Mouse (Mus musculus) gastrocnemius, adult 8-10 months (tissue): ENCODE data around the gene Gabrb1. TPM values are rescaled to one million over a fixed set of nuclear protein-coding genes. Genes with fewer than 3 reads are reported as not detected.

Experiments used
- DNase-seq, 2 experiments: peaks; one replicate each; pipeline ENCODE4 v3.0.0; 2022; ENCODE audit warnings: low spot score in 2 of 2
- total RNA-seq, 4 experiments: library from RNA; stranded (reverse); gene quantifications; 2 replicates each; pipeline ENCODE4 v1.2.4; 2022

Gene Gabrb1
- total RNA-seq, 4 experiments from 2014 or later, result 0.02 to 0.16 (median 0.05) TPM

DNA sequence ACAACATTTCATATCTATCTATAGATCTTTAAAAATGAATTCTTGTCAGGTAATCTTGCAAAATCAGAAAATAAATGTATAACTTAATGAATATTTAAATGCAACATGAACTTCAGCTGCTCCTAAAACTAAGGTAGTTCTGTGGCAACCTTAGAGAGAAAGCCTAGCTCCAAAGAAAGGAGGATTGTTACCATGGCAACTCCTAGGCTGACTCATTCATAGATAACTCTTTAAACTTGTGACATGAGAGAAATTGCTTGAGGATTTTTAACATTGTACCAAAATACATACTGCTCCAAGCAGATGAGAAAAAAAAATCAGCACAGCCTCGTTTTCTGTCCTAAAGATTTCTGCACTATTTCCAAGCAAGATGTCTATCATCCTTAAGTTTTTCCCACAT lies 171.1 kb downstream of the Gabrb1 start:
- no peak for DNase-seq

DNA sequence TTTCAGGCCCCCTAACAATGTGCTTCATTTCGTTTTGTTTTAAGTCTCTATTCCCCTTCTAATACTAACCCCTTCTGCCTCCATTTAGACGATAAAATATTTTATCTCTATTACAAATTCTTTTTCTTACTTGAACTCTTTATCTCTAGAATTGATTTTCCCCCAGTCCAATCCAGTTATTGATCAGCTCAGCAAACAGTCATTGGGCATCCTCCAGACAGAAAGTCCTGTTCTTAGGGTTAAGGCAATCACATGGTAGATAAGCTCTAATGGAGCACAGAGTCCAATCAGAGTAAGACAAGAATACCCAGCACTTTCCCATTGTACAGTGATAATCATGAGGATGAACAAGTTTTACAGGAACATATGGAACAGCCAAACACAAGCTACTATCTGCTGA lies 172.4 kb downstream of the Gabrb1 start:
- DNase-seq, result no peak

DNA sequence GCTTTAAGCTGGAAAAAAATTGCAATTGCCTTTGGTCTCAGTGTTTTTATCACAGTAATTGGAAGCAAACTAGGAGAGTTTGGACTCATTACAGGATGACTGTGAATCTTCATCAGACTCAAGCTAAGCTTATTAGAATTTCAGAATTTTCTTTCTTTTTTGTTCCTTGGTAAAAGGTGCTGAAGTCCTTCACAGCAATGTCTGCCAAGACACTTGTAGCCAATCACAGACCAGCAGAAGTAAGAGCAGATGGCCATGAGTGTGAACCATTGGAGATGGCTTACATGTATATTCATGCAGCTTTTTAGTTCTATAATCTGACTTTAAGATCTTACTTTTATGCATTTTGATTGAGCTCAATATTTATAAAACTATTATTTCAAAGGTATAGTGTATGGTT lies 184.3 kb downstream of the Gabrb1 start:
- no peak for DNase-seq

DNA sequence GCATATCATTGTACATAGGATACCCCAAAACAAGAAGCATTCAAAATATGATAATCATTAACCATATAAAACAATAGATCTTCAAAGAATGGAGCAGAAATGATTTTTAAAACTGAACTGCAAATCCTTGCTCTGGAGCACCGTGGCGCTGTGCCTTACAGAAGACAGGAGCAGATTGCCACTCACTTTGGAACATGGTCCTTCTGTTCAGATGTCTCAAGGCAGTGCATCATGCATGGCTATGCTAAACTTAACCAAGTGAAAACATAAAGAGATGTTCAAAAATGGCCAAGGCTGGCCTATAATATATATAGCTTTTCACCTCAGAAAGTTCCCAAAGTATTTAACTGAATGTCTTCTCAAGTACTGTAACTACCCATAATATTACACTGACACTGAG lies 240.3 kb downstream of the Gabrb1 start:
- no peak for DNase-seq

DNA sequence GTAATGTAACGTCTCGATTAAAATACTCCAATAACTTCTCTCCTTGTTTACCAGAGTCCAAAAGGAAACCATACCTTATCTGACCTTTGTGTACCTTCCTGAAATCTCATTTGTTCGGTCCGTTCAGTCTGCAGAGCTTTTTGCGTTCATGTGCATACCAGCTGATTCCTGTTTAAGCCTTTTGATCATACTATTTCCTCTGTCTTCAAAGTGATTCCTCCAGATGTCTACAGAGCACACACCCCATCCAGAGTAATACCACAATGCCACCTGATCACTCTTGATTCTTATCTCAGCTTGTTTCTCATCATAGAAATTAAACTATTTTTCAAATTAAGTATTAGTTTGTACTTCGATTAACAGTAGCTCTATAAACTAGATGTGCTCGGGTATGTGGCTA lies 245.5 kb downstream of the Gabrb1 start:
- no peak for DNase-seq

DNA sequence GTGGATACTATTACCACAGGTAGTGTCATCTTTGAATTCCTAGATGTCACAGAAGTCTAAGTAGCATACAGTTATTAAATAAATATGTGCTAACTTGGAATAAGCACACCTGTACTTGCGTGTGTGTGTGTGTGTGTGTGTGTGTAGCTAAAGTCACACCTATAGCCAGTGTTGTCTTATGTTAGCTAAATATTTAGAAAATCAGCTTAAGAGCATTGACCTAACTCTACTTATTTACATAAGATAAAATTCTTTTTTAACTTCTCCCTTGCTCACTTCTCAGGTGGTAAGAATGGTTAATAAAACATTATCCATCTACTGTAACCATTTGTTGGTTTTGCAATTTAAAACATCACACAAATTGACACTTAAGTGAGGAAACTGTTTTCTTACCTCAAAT lies 256.1 kb downstream of the Gabrb1 start:
- DNase-seq, result no peak

DNA sequence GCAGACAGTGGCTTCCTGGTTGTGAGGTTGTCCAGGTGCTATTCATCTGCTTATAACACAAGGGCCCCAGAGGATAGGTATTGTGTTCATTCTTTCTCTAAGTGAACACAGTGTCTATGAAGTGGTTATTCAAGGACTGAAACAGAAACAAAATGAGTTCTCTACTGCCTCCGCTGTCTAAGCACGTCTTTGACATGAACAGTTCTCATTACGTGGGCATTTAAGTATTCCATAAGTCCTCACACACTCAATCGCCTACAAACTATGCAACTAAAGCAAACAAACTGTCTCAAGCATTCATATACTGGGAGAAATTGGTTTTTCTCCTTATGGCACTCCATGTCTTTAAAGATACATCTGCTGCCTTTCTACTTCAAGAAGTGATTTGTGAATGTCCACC lies 257.8 kb downstream of the Gabrb1 start:
- DNase-seq, result no peak

DNA sequence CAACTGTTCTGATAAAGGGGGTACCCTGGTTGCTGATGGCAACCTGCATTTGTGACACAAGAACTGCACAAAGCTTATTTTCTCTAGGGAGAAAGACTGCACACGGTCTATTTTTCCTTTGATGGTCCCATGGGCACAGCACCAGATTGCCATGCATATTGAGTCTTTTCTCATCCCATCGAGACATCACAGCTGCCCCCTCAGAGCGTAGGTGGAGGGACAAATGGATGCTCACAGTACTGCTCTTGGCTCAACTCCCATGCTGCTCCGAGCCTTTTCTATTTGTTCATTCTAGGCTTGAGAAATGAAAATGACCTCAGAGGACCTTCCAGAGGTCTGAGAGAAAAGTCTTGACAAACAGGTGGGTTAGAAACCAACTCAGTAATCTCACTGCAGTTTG lies 259.3 kb downstream of the Gabrb1 start:
- DNase-seq, result no peak

DNA sequence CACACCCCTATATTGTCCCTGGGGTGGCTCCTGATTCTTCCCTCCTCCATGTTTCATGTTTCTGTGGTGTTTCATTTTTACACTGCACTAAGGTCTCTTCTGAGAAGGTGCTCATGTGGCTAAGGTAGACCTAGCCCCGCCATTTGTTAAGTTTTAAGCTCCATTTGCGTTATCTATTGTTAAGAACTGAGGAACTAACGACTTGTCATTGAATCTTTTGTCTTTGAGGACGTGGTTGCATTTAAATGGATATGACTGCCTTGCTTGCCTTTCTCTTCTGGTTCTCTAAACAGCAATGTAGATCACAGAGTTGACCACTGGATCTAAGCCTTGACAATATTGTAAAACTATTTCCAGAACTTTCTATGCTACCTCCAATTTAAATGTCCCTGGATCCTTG lies 265.7 kb downstream of the Gabrb1 start:
- no peak for DNase-seq

DNA sequence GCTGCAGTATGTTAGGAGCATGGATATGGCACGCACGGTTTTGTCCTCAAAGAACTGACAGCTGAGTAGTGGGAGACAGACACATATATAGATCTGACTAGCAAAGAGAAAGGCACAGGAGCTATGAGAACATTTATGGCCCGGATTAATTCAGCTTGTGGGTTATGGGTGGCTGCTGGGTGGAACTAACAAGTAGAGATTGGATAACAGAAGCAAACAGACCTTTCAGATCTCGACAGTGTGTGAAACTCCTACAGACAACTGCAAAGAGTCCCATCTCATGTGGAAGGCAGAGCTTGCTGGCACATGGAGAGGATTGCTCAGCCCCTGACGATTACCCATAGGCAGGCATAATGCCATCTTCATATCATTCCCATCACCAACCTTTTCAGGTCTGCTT lies 268.4 kb downstream of the Gabrb1 start:
- no peak for DNase-seq

DNA sequence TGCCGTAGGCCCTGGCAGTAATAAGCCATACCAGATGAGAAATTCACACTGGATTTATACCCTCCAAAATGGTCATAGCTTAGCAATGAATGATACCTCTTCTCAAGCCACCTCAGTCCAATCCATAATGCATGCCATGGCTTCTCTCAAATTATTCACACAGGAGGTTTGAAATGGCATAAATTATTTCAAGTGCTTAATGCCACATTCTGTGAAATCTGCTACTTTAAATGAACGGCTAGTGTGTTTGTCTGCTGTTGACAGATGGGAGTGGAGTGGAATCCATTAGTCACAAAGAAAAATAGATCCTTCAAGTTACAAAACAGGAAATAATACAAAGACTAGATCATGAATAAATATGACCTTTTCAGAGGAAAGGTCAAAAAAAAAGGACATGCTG lies 272.1 kb downstream of the Gabrb1 start:
- DNase-seq, result no peak

DNA sequence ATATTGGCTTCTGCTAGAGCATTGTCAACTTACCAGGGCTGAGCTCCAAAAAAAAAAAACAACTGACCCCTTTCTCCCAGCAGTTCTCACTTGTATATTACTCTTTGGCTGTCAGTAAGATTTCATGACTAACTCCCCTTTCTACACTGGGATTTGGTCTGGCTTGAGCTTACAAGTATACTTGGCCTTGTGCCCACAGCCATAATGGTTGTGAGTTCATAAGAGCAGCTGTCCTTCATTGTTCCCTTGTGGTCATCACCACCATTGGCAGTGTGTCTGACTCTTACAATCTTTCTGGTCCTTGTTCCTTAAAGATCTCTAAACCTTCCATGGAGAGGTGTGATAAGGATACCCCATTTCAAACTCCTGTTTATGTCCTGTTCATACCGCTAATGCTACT lies 293.5 kb downstream of the Gabrb1 start:
- no peak for DNase-seq

DNA sequence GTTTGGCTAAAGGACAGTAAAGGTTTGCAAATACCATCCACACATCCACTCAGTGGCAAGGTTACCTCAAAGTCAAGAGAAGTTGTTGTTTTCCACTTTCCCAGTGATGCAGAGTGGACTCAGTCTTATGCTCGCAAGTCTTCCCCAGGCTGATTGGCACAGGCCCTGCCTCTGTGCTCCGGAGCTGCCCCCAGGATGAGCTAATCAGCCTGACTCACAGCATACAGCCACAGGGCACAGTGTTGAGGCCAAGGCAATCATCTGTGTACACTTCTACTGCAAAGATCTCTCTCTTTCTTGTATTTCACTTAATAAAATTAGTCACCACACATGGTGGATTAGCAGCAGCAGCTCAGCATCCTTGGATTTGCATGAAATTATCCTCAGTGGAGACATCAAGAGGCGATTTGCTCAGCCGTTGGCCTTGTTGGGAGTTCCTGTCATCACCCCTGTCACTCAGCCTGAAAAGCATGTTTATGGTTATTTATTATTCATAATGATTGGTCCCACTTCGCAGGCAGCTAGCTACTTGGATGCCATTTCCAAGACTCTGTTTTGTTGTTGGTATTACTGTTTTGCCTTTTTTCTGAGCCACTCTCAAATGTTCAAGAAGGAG lies 297.3 kb downstream of the Gabrb1 start:
- DNase-seq, result no peak

DNA sequence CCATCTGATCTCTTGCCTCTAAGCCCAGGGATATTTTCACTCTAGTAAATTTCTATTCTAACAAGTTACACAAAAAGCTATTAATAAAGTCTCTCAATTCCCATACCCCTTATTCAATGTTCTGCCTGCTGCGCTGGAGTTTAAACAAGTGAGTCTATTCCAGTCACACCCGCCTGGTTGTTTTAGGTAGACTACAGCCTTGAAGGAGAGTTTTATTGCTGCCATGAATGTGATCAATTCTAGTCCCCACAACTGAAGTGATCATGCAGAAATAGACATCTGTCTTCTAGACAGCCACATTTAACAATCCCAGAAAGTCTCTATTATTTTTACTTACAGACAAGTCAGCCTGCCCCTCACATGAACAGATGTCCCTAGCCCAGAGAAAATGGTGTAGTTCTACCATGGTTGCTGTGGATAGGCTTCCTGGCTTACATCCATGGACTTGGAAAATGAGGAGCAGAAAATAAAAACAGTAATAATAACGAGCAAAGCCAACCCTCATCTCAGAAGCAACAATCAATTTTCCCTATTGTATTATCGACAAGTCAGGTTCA lies 307.0 kb downstream of the Gabrb1 start:
- no peak for DNase-seq

DNA sequence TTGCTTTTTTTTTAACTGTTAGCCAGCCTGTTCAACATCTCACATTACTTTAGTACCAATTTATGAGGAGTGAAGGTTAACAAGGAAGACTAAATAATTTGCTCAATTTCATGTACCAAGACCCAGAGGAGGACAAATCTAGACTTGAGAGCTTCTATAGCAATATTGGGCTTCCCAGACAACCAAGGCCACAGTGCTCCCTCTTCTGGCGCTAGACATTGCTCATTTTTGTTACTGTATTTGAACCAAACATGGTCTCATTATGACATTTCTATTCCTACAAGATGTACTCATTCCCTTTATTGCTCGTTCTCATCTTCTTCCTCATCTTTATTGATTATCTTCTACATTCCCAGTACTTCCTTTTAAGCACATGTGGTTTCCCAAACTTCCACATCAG lies 307.6 kb downstream of the Gabrb1 start:
- DNase-seq, result no peak

DNA sequence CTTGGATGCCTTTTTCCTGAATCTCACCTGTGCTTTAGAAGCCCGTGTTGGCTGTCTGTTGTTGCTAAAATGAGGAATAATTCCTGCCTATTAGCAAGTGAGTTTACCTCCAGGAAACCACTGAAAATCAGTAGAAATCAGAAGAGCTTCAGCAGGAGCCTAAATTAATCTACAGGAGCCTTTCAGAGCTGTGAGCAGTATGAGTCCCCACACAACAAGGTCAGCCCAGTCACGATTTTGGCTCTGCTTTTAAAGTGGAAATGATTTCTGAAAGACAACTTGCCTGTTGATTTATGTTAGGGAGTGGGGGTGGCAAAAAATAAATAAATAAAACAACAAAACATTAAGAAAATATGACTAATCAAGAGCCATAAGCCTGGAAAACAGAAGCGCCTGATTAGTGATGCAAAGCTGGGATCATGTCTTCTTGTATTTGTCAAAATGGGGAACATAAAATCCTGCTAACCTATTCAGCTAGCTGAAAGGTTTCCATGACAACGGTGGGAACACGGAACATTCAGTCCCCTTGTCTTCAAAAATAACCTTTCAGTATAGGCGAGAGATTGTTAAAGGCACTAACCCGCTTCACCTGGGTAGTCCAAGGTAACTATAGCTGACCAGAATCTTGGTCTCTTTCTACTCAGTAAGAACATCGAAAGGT lies 312.4 kb downstream of the Gabrb1 start:
- no peak for DNase-seq

DNA sequence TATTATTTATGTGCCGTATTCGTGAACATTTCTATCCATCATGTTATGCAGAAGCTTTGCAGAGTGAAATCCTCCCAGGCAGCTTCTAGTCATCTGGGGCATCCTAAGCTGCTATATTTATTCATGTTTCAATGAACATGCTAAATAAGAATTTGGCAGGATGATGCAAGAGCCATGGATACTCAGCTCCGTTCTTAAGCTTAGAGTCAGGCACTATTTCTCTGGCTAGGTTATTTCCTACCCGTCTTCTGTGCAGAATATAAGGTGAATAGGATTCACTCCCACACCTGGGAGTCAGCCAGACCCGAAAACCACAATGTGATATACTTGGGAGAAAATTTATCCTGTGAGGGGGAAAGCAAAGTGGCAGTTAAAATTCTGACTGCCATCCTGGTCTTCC lies 314.9 kb downstream of the Gabrb1 start:
- no peak for DNase-seq

DNA sequence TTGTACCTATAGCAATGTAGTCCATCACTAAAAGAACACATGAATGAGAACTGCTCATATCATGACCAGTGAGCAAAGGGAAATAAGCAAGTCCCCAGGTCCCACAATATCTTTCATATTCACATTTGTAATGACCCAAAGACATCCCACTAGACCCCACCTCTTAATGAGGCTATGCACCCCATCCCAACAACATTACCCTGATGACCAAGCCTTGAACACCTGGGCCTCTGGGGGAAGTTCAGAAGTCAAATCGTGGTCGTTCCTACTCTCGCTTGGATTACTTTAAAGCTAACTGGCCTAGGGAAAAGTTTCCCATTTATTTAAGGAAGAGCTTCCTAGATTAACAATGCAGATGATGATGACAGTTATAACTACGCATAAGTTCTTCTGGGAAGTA lies 318.2 kb downstream of the Gabrb1 start:
- no peak for DNase-seq

DNA sequence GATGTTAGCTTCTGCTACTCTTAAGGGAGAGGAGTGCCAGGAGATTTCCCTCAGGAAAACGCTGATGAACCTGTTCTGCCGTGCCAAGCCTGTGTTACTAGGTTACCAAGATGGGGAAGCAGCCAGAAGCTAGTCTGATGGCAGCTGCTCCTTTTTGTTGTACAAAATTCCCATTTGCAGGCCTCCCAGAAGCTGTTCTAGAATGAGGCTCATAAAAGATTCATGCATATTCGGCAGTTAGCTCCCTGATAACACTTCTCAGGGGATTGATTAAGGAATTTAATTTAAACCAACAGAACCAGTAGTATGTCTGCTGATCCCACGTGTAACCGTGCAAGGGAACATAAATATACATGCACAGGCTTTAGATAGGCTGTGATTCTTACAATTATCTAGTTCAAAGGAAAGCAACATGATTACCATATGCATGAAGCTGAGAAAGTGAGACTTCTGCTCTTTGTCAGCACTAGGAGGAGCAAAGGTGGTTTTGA lies 318.7 kb downstream of the Gabrb1 start:
- DNase-seq, result no peak

DNA sequence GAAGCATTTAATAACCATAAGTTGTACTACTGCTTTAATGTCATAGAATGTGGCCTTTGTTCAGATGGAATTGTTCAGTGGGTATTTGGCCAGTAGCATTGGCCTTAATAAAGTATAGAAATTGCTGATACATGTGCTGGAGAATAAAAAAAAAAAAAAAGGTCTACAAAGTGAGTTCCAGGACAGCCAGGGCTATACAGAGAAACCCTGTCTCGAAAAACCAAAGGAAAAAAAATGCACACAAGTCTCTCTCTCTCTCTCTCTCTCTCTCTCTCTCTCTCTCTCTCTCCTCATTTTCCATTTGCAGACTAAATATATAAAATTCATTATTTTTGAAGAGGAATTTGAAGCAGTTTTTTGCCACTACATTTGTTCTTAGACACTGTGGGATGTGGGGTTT lies 328.6 kb downstream of the Gabrb1 start:
- no peak for DNase-seq

DNA sequence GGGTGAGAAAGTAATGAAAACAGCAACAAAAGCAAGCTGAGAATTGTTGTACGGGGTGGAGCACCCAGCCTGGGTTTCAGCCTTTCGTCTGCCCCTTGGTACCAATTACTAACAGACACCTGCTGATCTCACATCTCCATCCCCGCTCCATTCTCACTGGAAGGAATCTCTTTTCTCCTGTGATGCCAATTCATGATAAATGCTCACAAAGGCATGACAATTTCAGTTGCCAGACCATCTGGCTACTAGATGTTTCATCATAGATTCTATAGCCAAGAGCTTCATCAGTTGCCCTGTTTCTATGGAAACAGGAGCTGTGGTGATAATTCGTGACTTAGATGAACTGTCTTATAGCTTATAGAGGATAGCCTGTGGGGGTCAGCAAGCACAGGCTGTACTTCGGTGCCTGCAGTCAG lies 329.1 kb downstream of the Gabrb1 start:
- DNase-seq, result no peak

DNA sequence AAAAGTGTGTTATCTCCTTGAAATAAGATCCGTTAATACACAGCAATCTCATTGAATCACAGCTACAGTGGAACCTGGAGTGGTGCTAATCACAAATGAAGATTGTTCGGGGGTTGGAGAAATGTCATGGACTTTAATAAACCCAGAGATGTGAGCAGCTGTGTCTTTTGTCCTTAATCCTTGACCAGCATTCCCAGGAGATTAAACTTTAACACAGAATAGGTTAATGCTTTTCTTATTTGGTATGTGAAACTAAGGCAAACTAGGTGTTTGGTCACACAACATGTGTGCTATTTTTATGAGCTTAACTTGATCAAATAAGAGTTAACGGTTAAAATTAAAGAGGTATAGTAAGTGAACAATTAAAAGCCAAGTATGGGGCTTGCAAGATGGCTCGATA lies 341.6 kb downstream of the Gabrb1 start:
- DNase-seq, result no peak

DNA sequence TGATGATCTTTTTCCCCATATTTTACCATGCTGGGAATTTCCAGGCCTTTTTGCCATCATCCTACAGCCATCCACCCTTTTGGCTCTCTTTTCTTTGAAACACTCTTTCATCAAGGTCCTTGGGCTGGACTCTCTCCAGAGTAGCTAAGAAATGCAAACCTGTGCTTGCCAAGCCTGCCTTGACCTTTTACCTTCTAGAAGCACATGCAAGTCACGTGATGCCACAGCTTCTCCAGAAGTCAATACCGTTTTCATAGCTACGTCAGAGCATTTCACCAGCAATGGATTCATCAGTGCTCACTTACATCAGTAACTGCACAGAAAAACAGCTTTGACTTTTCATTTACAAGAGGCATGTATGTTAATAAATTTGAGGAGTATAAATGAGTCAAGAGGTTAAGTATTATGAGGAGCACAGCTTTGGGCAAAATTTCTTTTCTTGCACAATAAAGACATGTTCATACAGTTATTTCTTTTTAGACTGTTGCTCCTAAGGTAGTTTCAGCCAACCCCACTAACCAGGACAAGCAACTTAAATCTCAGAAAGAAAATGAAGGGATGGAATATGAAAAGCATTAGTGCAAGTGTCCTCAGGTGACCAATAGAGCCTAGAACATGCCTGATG lies 346.0 kb downstream of the Gabrb1 start:
- no peak for DNase-seq
